Comparison of ENCODE assay signal across 10 mouse cellular contexts in genomic region chr12:102284618-102285159, GRCm38 (mm10). TPM values are rescaled to one million over a fixed set of nuclear protein-coding genes. Genes with fewer than 3 reads are reported as not detected.
DNase-seq lines count a peak whose midpoint lies in the region; ATAC-seq and TF ChIP-seq lines count a peak whose summit lies in the region.
"Had no signal": no experiment of that assay in that cellular context is flagged by ENCODE, and none has a peak within 500 bp of the region (broad histone marks: within the 10 kb centered on the region; RNA-seq: fewer than 3 reads in every experiment).

No protein-coding gene starts in this region.

- TF ChIP-seq POLR2A in heart, adult 2 months (IDR thresholded peaks at IDR 0.05; ENCODE audit: insufficient read depth, low read depth, low read length), result no peak; the same call in 1 of the 2 replicates

- peak overlapping the region; percentile 99 for H3K4me2 ChIP-seq in hindbrain, embryonic 16.5 days (ENCODE audit: low read length)
- H3K4me2 ChIP-seq in lung, postnatal 0 days (replicated peaks; ENCODE audit: low read depth, low read length), result peak overlapping the region; percentile 83

- intact Hi-C loops in heart, adult 2 months (cut with DNase I), result loop anchor here (1.0 kb wide), 1 partner anchor 35 kb away; no protein-coding TSS in a partner anchor
- intact Hi-C loops in heart, postnatal 25 days (cut with DNase I), result no loop called here

- peak overlapping the region; percentile 96 for H3K27ac ChIP-seq in heart, adult 2 months
- H3K27ac ChIP-seq in brown adipose tissue, adult 24 weeks (replicated peaks; ENCODE audit: low read depth, low read length), result peak overlapping the region; percentile 94
- no peak overlapping the region for H3K27ac ChIP-seq in hindbrain, embryonic 16.5 days (ENCODE audit: low read depth, low read length)
- peak overlapping the region; percentile 94 for H3K27ac ChIP-seq in lung, postnatal 0 days (ENCODE audit: low read length)

- TF ChIP-seq CTCF in heart, adult 2 months (IDR thresholded peaks at IDR 0.05), result no peak
- TF ChIP-seq CTCF in lung, postnatal 0 days (IDR thresholded peaks at IDR 0.05), result no peak

- no peak for ATAC-seq in hindbrain, embryonic 16.5 days
- ATAC-seq in lung, postnatal 0 days, result no peak
- ATAC-seq in megakaryocyte-erythroid progenitor cell, adult 5-6 weeks (replicated peaks; ENCODE audit: low FRiP score, low TSS enrichment, poor library complexity, severe bottlenecking), result no peak
- ATAC-seq: CD4-positive, CD25-positive, alpha-beta regulatory T cell, adult 4 months had no signal

- DNase-seq in heart, adult 2 months, result no peak
- no peak for DNase-seq in heart, postnatal 25 days (ENCODE audit: low spot score)
- DNase-seq in lung, postnatal 0 days (ENCODE audit: low spot score), result no peak
- no peak for DNase-seq in ovary, postnatal 10 days (ENCODE audit: low spot score)
- no peak for DNase-seq in cerebellum, postnatal 4 days (ENCODE audit: low spot score in 2 of 2)
- DNase-seq: right cerebral cortex, postnatal 25 days had no signal

- H3K36me3 ChIP-seq in heart, adult 2 months (ENCODE audit: control insufficient read depth, insufficient read depth, low read length), result peaks cover 2% of the 10 kb centered on the region
- H3K36me3 ChIP-seq in hindbrain, embryonic 16.5 days (ENCODE audit: control insufficient read depth, insufficient read depth, low read length), result no peaks in the 10 kb centered on the region
- no peaks in the 10 kb centered on the region for H3K36me3 ChIP-seq in lung, postnatal 0 days (ENCODE audit: insufficient read depth, low read length)

- H3K9me3 ChIP-seq in hindbrain, embryonic 16.5 days (ENCODE audit: control insufficient read depth, low read length), result no peaks in the 10 kb centered on the region
- no peaks in the 10 kb centered on the region for H3K9me3 ChIP-seq in lung, postnatal 0 days (ENCODE audit: low read length)

- TF ChIP-seq EP300 in heart, adult 2 months (IDR thresholded peaks at IDR 0.05; ENCODE audit: insufficient read depth, low read depth, low read length), result no peak
- TF ChIP-seq EP300 in lung, postnatal 0 days (IDR thresholded peaks at IDR 0.05), result no peak

- H3K4me3 ChIP-seq in heart, adult 2 months, result peak overlapping the region; percentile 69
- H3K4me3 ChIP-seq in brown adipose tissue, adult 24 weeks (ENCODE audit: insufficient read depth, low read depth, low read length), result peak overlapping the region; percentile 58
- H3K4me3 ChIP-seq in hindbrain, embryonic 16.5 days (ENCODE audit: low read length), result no peak overlapping the region
- peak overlapping the region; percentile 57 for H3K4me3 ChIP-seq in lung, postnatal 0 days (ENCODE audit: low read depth, low read length)

- H3K27me3 ChIP-seq in heart, adult 2 months (ENCODE audit: control insufficient read depth, insufficient read depth, low read length), result no peaks in the 10 kb centered on the region
- 0 out of 2 replicates have a peak, but pooled peaks cover 2% of the 10 kb centered on the region for H3K27me3 ChIP-seq in hindbrain, embryonic 16.5 days (replicated peaks; ENCODE audit: control insufficient read depth, insufficient read depth, low read length)
- H3K27me3 ChIP-seq in lung, postnatal 0 days (replicated peaks; ENCODE audit: insufficient read depth, low read length), result no peaks in the 10 kb centered on the region

- no peaks in the 10 kb centered on the region; the same call in 1 of the 2 replicates for H3K79me2 ChIP-seq in heart, adult 2 months (replicated peaks; ENCODE audit: control insufficient read depth, insufficient read depth, low read length)

- 29% methylated on average over 3 of the region's 3 CpGs for WGBS in heart, adult 2 months
- WGBS in hindbrain, embryonic 16.5 days, result 39% methylated on average over 3 of the region's 3 CpGs
- 33% methylated on average over 3 of the region's 3 CpGs for WGBS in lung, postnatal 0 days

- peak overlapping the region; percentile 53 for H3K9ac ChIP-seq in heart, adult 2 months (ENCODE audit: low read depth, low read length)
- H3K9ac ChIP-seq in hindbrain, embryonic 16.5 days (ENCODE audit: low read depth, low read length), result no peak overlapping the region
- H3K9ac ChIP-seq in lung, postnatal 0 days (replicated peaks; ENCODE audit: low read depth), result peak overlapping the region; percentile 32

- H3K4me1 ChIP-seq in heart, adult 2 months (ENCODE audit: control insufficient read depth, insufficient read depth, low read length), result peaks cover 14% of the 10 kb centered on the region
- peaks cover 35% of the 10 kb centered on the region for H3K4me1 ChIP-seq in brown adipose tissue, adult 24 weeks (ENCODE audit: control insufficient read depth, insufficient read depth, insufficient read length, low read length)
- H3K4me1 ChIP-seq in hindbrain, embryonic 16.5 days (ENCODE audit: control insufficient read depth, insufficient read depth, low read depth, low read length), result peaks cover 15% of the 10 kb centered on the region
- H3K4me1 ChIP-seq in lung, postnatal 0 days (ENCODE audit: insufficient read depth, low read depth, low read length), result peaks cover 47% of the 10 kb centered on the region; the same call in 1 of the 2 replicates

RNA-seq across cellular contexts. Expression of gene Rin3, which starts 1.8 kb away (rescaled TPM):
- 10 to 100 TPM; 14.7 to 25.3 TPM for total RNA-seq in heart, adult 2 months (2021)
- polyA plus RNA-seq in heart, adult 2 months (2012; rRNA removed), result 6.1 and 10.3 TPM in 2 replicates
- total RNA-seq in heart, postnatal 25 days (2021), result 10 to 100 TPM; 14.0 to 17.5 TPM
- polyA plus RNA-seq in brown adipose tissue, adult 24 weeks (2012; ENCODE audit: insufficient read depth, insufficient read length, missing spikeins), result 2.9 and 7.5 TPM in 2 replicates
- polyA plus RNA-seq in hindbrain, embryonic 16.5 days (2015; fragmentation: Nextera tagmentation; extraction: Ambion mirVana), result 2.6 and 4.2 TPM in 2 replicates
- polyA plus RNA-seq in lung, postnatal 0 days (2015; fragmentation: Nextera tagmentation; extraction: Ambion mirVana), result 17.7 and 19.3 TPM in 2 replicates
- 30.2 and 32.2 TPM in 2 replicates for total RNA-seq in megakaryocyte-erythroid progenitor cell, adult 5-6 weeks (2014; fragmentation: Nextera tagmentation)
- total RNA-seq in megakaryocyte-erythroid progenitor cell, adult 5-6 weeks (2017), result 4.5 and 14.7 TPM in 2 replicates
